Mouse (Mus musculus) E14TG2a.4 (cell line): Measurements from ENCODE around the gene Trmu.

ENCODE experiments used
- CTCF ChIP-seq: conservative IDR thresholded peaks from 2 replicates; pipeline ENCODE4 v1.5.1; 2014; ENCODE audit warnings: low read length
- NANOG ChIP-seq: IDR thresholded peaks from 2 replicates; pipeline ENCODE4 v1.6.1; 2014; ENCODE audit warnings: borderline replicate concordance, low read length, mixed read lengths

GRCm38 (mm10) chr15:85877336-85877735 lies 1.8 kb upstream of the Trmu start:
- TF ChIP-seq CTCF (no peak), NANOG (no peak)
